Mouse (Mus musculus) cortical plate, adult 2 months (tissue): ENCODE results near the gene Tbcd. TPM values are rescaled to one million over a fixed set of nuclear protein-coding genes. Genes with fewer than 3 reads are reported as not detected.

ENCODE experiments used
- H3K27ac ChIP-seq: fragments of 200-500 bp; 2 replicates; pipeline ENCODE4 v1.5.1; 2012; ENCODE audit warnings: low read length, control low read depth, inconsistent platforms; ENCODE audit not compliant: insufficient read depth
- H3K4me1 ChIP-seq: fragments of 200-500 bp; 2 replicates; pipeline ENCODE4 v1.6.1; 2011; ENCODE audit warnings: low read length; ENCODE audit not compliant: control insufficient read depth, insufficient read depth
- H3K4me3 ChIP-seq: fragments of 200-500 bp; 2 replicates; pipeline ENCODE4 v1.5.1; 2011; ENCODE audit warnings: mild to moderate bottlenecking, low read length, control low read depth; ENCODE audit not compliant: insufficient read depth
- CTCF ChIP-seq: fragments of 200-500 bp; IDR thresholded peaks from 2 replicates; pipeline ENCODE4 v1.5.1; 2011; ENCODE audit warnings: mild to moderate bottlenecking, control low read depth, low read length; ENCODE audit not compliant: insufficient read depth; ENCODE audit errors: extremely low read depth
- POLR2A ChIP-seq: fragments of 200-500 bp; IDR thresholded peaks from 2 replicates; pipeline ENCODE4 v1.6.1; 2011; ENCODE audit warnings: mild to moderate bottlenecking, low read length, control low read depth; ENCODE audit not compliant: insufficient read depth; ENCODE audit errors: extremely low read depth
- polyA plus RNA-seq: library from polyadenylated mRNA; depleted of rRNA; stranded (reverse); fragments of >200 nt; gene quantifications from 2 replicates; pipeline ENCODE4 v1.2.3, GENCODE M21; 2012

Tbcd gene
- polyA plus RNA-seq, 1 experiment: 53.8 TPM

GRCm38 (mm10) chr11:121524191-121524590 is 72.4 kb downstream of the Tbcd start:
- no peak overlapping the region for H3K27ac ChIP-seq
- no peak for TF ChIP-seq CTCF
- TF ChIP-seq POLR2A: no peak
- no peaks in the 10 kb centered on the region for H3K4me1 ChIP-seq
- H3K4me3 ChIP-seq: no peak overlapping the region

- no peak for TF ChIP-seq CTCF
- no peak for TF ChIP-seq POLR2A
- Histone ChIP-seq H3K27ac (no peak overlapping the region), H3K4me1 (no peaks in the 10 kb centered on the region), H3K4me3 (no peak overlapping the region)
Measured at GRCm38 (mm10) chr11:121529747-121530146, 78.0 kb downstream of the Tbcd start.

- Histone ChIP-seq H3K4me3 (no peak overlapping the region), H3K27ac (no peak overlapping the region), H3K4me1 (no peaks in the 10 kb centered on the region)
- TF ChIP-seq CTCF (no peak), POLR2A (no peak)
Measured at GRCm38 (mm10) chr11:121536528-121536927, 84.8 kb downstream of the Tbcd start.

GRCm38 (mm10) chr11:121542471-121542870 is 90.7 kb downstream of the Tbcd start:
- TF ChIP-seq CTCF (no peak), POLR2A (no peak)
- H3K27ac ChIP-seq: no peak overlapping the region
- H3K4me1 ChIP-seq: peaks cover 2% of the 10 kb centered on the region; the same call in 1 of the 2 replicates
- no peak overlapping the region for H3K4me3 ChIP-seq

- TF ChIP-seq POLR2A: no peak
- TF ChIP-seq CTCF: no peak
- Histone ChIP-seq H3K4me1 (peaks cover 3% of the 10 kb centered on the region; the same call in 1 of the 2 replicates), H3K27ac (no peak overlapping the region)
Measured at GRCm38 (mm10) chr11:121543287-121543856, 91.6 kb downstream of the Tbcd start.

GRCm38 (mm10) chr11:121543922-121544321 is 92.2 kb downstream of the Tbcd start:
- no peak for TF ChIP-seq CTCF
- TF ChIP-seq POLR2A: no peak
- peaks cover 3% of the 10 kb centered on the region; the same call in 1 of the 2 replicates for H3K4me1 ChIP-seq
- H3K4me3 ChIP-seq: no peak overlapping the region
- no peak overlapping the region for H3K27ac ChIP-seq

More at GRCm38 (mm10) chr11:121543287-121543856, 91.6 kb downstream of the Tbcd start:
- H3K4me3 ChIP-seq: no peak overlapping the region

- H3K27ac ChIP-seq: no peak overlapping the region; the same call in 1 of the 2 replicates
Measured at GRCm38 (mm10) chr11:121544755-121545397, 93.1 kb downstream of the Tbcd start.

GRCm38 (mm10) chr11:121545398-121546034 is 93.8 kb downstream of the Tbcd start:
- H3K4me3 ChIP-seq: no peak overlapping the region
- no peak for TF ChIP-seq POLR2A
- TF ChIP-seq CTCF: no peak
- H3K27ac ChIP-seq: no peak overlapping the region
- H3K4me1 ChIP-seq: peaks cover 7% of the 10 kb centered on the region

More at GRCm38 (mm10) chr11:121544755-121545397, 93.1 kb downstream of the Tbcd start:
- Histone ChIP-seq H3K4me3 (no peak overlapping the region), H3K4me1 (peaks cover 7% of the 10 kb centered on the region)
- TF ChIP-seq POLR2A (no peak), CTCF (no peak)

GRCm38 (mm10) chr11:121547234-121547633 is 95.5 kb downstream of the Tbcd start:
- H3K4me3 ChIP-seq: no peak overlapping the region

GRCm38 (mm10) chr11:121547925-121548324 is 96.2 kb downstream of the Tbcd start:
- Histone ChIP-seq H3K4me3 (no peak overlapping the region), H3K4me1 (peaks cover 7% of the 10 kb centered on the region), H3K27ac (no peak overlapping the region)
- TF ChIP-seq POLR2A (no peak), CTCF (no peak)

More at GRCm38 (mm10) chr11:121547234-121547633, 95.5 kb downstream of the Tbcd start:
- H3K4me1 ChIP-seq: peaks cover 7% of the 10 kb centered on the region
- H3K27ac ChIP-seq: no peak overlapping the region
- TF ChIP-seq CTCF: no peak
- TF ChIP-seq POLR2A: no peak
